Mouse (Mus musculus) bone marrow, adult 2 months (tissue): ENCODE results near the gene Fbxl13.

Experiments used
- CTCF ChIP-seq: fragments of 200-500 bp; IDR thresholded peaks from 2 replicates; pipeline ENCODE4 v1.5.1; 2011; ENCODE audit warnings: low read length, control low read depth; ENCODE audit not compliant: control insufficient read depth, insufficient read depth
- POLR2A ChIP-seq: fragments of 200-500 bp; IDR thresholded peaks from 2 replicates; pipeline ENCODE4 v1.6.1; 2011; ENCODE audit warnings: low read depth, mild to moderate bottlenecking, control low read depth, low read length, borderline replicate concordance; ENCODE audit not compliant: control insufficient read depth

- TF ChIP-seq CTCF (no peak), POLR2A (no peak)
Observed at GRCm38 (mm10) chr5:21500133-21500532, 145.3 kb downstream of the Fbxl13 start.
